Mouse (Mus musculus) neural tube, embryonic 14.5 days (tissue): ENCODE measurements around the gene Cldn11. TPM values are rescaled to one million over a fixed set of nuclear protein-coding genes. Genes with fewer than 3 reads are reported as not detected.

Experiments
- ATAC-seq: fragments of 200-750 bp; cut with Nextera tagmentation; 2 replicates; pipeline ENCODE4 v1.8.0; 2017; ENCODE audit warnings: low read depth, mild to moderate bottlenecking, moderate TSS enrichment, moderate library complexity
- H3K27ac ChIP-seq: fragments of 300-500 bp; sonication (generic); 2 replicates; pipeline ENCODE4 v1.5.1; 2014; ENCODE audit warnings: low read depth, mild to moderate bottlenecking, control low read depth, low read length, moderate library complexity, mixed read lengths
- H3K27me3 ChIP-seq: fragments of 300-500 bp; sonication (generic); 2 replicates; pipeline ENCODE4 v1.6.1; 2014; ENCODE audit warnings: low read length; ENCODE audit not compliant: control insufficient read depth, insufficient read depth
- H3K36me3 ChIP-seq: fragments of 300-500 bp; sonication (generic); 2 replicates; pipeline ENCODE4 v1.6.1; 2014; ENCODE audit warnings: low read length, mixed read lengths; ENCODE audit not compliant: control insufficient read depth, insufficient read depth
- H3K4me1 ChIP-seq: fragments of 300-500 bp; sonication (generic); 2 replicates; pipeline ENCODE4 v1.6.1; 2014; ENCODE audit warnings: low read length; ENCODE audit not compliant: control insufficient read depth, insufficient read depth
- H3K4me2 ChIP-seq: fragments of 300-500 bp; sonication (generic); 2 replicates; pipeline ENCODE4 v1.6.1; 2014; ENCODE audit warnings: mild to moderate bottlenecking, low read depth, low read length, control low read depth
- H3K4me3 ChIP-seq: fragments of 300-500 bp; sonication (generic); 2 replicates; pipeline ENCODE4 v1.5.1; 2014; ENCODE audit warnings: low read depth, low read length, control low read depth, mixed read lengths
- H3K9ac ChIP-seq: fragments of 300-500 bp; sonication (generic); replicated peaks from 2 replicates; pipeline ENCODE4 v1.6.1; 2014; ENCODE audit warnings: low read depth, mild to moderate bottlenecking, control low read depth, low read length, mixed read lengths
- H3K9me3 ChIP-seq: fragments of 300-500 bp; sonication (generic); 2 replicates; pipeline ENCODE4 v1.6.1; 2016; ENCODE audit warnings: low read length; ENCODE audit not compliant: control insufficient read depth
- WGBS: fragments of 180-500 bp; shearing (Covaris S2); extraction: QIAGEN DNeasy Blood & Tissue Kit; methylation state at CpG from one replicate; pipeline ENCODE4 v1.1.7; 2014; 5-methylcytosine and 5-hydroxymethylcytosine counted together
- polyA plus RNA-seq: library from polyadenylated mRNA; unstranded; fragments of >200 nt; fragmentation: Nextera tagmentation; extraction: Ambion mirVana; gene quantifications from 2 replicates; pipeline ENCODE4 v1.2.1, GENCODE M21; 2014

The Cldn11 gene
- polyA plus RNA-seq, 1 experiment from 2014 or later = 2.1 TPM

DNA sequence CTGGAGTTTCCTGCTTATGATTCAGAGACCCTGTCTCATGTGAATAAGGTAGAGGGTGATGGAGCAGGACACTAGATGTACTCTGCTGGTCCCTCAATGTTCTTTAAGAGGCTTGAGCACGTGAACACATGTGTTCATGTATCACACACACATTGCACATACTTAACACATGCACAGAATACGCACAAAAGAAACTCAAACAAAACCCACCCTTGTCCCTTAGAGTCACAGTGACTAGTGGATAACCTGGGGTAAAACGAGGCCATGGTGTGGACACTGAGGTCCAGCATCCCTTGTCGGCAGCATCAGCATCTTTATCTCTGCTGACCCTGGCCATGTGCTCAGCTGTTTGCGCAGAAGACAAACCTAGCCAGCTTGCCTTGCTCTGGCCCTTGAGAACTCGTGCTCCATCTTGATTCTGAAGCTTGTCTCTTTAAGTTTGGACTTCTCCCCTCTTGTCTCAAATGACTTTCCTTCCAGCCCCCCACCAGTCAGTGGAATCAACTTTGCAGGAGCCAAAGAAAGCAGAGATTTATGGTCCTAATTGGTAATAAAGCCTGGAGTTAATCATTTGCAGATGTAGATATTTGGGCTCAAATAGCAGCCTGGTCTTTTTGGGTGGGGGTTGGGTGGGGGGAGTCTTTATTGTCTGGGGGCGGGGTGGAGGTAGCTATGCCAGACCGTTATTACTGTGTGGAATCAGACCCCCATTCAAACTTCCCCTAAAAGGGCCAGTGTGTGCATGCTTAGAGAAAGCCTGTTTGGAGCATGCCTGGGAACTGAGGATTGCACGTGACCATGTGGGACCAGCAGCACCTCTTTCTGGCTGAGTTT is 62.7 kb downstream of the Cldn11 start:
- peak; percentile 42; the same call in 1 of the 2 replicates for ATAC-seq
- 36% methylated on average over 9 of the region's 9 CpGs for WGBS
- H3K4me1 ChIP-seq = peaks cover 6% of the 10 kb centered on the region; the same call in 1 of the 2 replicates

GRCm38 (mm10) chr3:31213802-31214201 is 64.1 kb downstream of the Cldn11 start:
- Histone ChIP-seq H3K27me3 (no peaks in the 10 kb centered on the region), H3K36me3 (no peaks in the 10 kb centered on the region), H3K9ac (no peak overlapping the region), H3K4me1 (peaks cover 6% of the 10 kb centered on the region; the same call in 1 of the 2 replicates), H3K4me2 (no peak overlapping the region), H3K4me3 (no peak overlapping the region), H3K9me3 (no peaks in the 10 kb centered on the region), H3K27ac (no peak overlapping the region)
- ATAC-seq = peak; percentile 48; the same call in 1 of the 2 replicates
- WGBS = 11% methylated on average over 3 of the region's 3 CpGs

More for the DNA sequence above, 62.7 kb downstream of the Cldn11 start:
- H3K4me3 ChIP-seq = no peak overlapping the region
- no peak overlapping the region for H3K27ac ChIP-seq
- H3K27me3 ChIP-seq = no peaks in the 10 kb centered on the region
- H3K9me3 ChIP-seq = no peaks in the 10 kb centered on the region
- H3K4me2 ChIP-seq = no peak overlapping the region
- H3K36me3 ChIP-seq = no peaks in the 10 kb centered on the region
- H3K9ac ChIP-seq = no peak overlapping the region

Other genes starting within 250 kb of the Cldn11 start
- 11.0 and 13.5 TPM in 2 replicates for gene Phc3, start 180.5 kb upstream of the Cldn11 start, polyA plus RNA-seq
- gene Prkci, start 154.2 kb upstream of the Cldn11 start, polyA plus RNA-seq = 30.2 and 42.7 TPM in 2 replicates
- gene Skil, start 54.9 kb upstream of the Cldn11 start, polyA plus RNA-seq = 38.3 and 39.7 TPM in 2 replicates
- gene Slc7a14, start 160.5 kb downstream of the Cldn11 start, polyA plus RNA-seq = 9.0 and 10.8 TPM in 2 replicates